9 mouse cellular contexts compared by ENCODE assay signal in the genomic region with DNA sequence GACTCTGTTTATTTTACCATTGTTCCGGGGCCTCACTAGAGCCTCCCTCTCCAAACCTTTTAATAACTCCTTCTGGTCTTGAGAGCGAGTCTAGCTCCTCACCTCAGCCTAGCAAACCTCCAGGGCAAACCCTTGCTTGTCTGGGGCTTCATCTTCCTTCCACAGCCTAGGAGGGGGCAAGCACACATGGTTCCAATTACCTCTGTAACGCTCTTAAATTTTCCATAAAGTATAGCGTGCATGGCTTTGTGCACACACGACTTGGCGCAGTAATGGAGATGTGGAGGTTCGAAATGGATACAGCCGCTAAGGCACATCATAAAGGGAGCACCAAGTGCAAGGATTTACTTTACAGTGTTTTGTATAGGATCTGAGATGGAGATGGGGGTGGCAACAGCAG. TPM values are rescaled to one million over a fixed set of nuclear protein-coding genes. Genes with fewer than 3 reads are reported as not detected.
A peak's percentile ranks its signal among the peaks of the same experiment; 100 is the strongest.
DNase-seq lines count a peak whose midpoint lies in the region; ATAC-seq lines count a peak whose summit lies in the region.
"Had no signal": no experiment of that assay in that cellular context is flagged by ENCODE, and none has a peak within 500 bp of the region (broad histone marks: within the 10 kb centered on the region; RNA-seq: fewer than 3 reads in every experiment).

No protein-coding gene starts in this region.

- WGBS in hindbrain, embryonic 12.5 days, result 64% methylated on average over 8 of the region's 8 CpGs
- WGBS in hindbrain, embryonic 16.5 days, result 72% methylated on average over 8 of the region's 8 CpGs
- 19% methylated on average over 8 of the region's 8 CpGs for WGBS in embryonic facial prominence, embryonic 15.5 days

- H3K27me3 ChIP-seq in hindbrain, embryonic 12.5 days, result no peaks in the 10 kb centered on the region
- H3K27me3 ChIP-seq in hindbrain, embryonic 16.5 days (replicated peaks; ENCODE audit: control insufficient read depth, insufficient read depth, low read length), result no peaks in the 10 kb centered on the region
- H3K27me3 ChIP-seq in embryonic facial prominence, embryonic 15.5 days, result no peaks in the 10 kb centered on the region

- H3K4me1 ChIP-seq in hindbrain, embryonic 12.5 days, result peaks cover 32% of the 10 kb centered on the region
- H3K4me1 ChIP-seq in hindbrain, embryonic 16.5 days (ENCODE audit: control insufficient read depth, insufficient read depth, low read depth, low read length), result peaks cover 17% of the 10 kb centered on the region
- H3K4me1 ChIP-seq in embryonic facial prominence, embryonic 15.5 days, result peaks cover 49% of the 10 kb centered on the region

- DNase-seq in embryo, embryonic 11 days, result peak; percentile 73
- peak; percentile 56 for DNase-seq in neural tube, embryonic 10.5 days (ENCODE audit: extremely low spot score, low spot score)
- no peak for DNase-seq in left cerebral cortex, adult 18-20 months (ENCODE audit: low spot score in 2 of 2)
- DNase-seq: adrenal gland, postnatal 10 days; cerebellum, adult 9-11 months had no signal

- no peak overlapping the region for H3K4me2 ChIP-seq in hindbrain, embryonic 12.5 days (replicated peaks)
- no peak overlapping the region for H3K4me2 ChIP-seq in hindbrain, embryonic 16.5 days (ENCODE audit: low read length)
- 0 out of 2 replicates have a peak overlapping the region, but pooled peaks have one; percentile 10 for H3K4me2 ChIP-seq in embryonic facial prominence, embryonic 15.5 days (replicated peaks)

- H3K9me3 ChIP-seq in hindbrain, embryonic 12.5 days (replicated peaks), result no peaks in the 10 kb centered on the region
- no peaks in the 10 kb centered on the region for H3K9me3 ChIP-seq in hindbrain, embryonic 16.5 days (ENCODE audit: control insufficient read depth, low read length)
- H3K9me3 ChIP-seq in embryonic facial prominence, embryonic 15.5 days (replicated peaks), result no peaks in the 10 kb centered on the region

- ATAC-seq in hindbrain, embryonic 12.5 days (ENCODE audit: low FRiP score), result no peak
- no peak for ATAC-seq in hindbrain, embryonic 16.5 days
- ATAC-seq in embryonic facial prominence, embryonic 15.5 days (ENCODE audit: insufficient number of reproducible peaks, low FRiP score, low TSS enrichment, low read depth), result peak; percentile 75
- ATAC-seq in activated CD4-positive, CD25-positive, alpha-beta regulatory T cell, adult 4 months, result no peak

- no peaks in the 10 kb centered on the region for H3K36me3 ChIP-seq in hindbrain, embryonic 12.5 days
- no peaks in the 10 kb centered on the region for H3K36me3 ChIP-seq in hindbrain, embryonic 16.5 days (ENCODE audit: control insufficient read depth, insufficient read depth, low read length)
- H3K36me3 ChIP-seq in embryonic facial prominence, embryonic 15.5 days, result no peaks in the 10 kb centered on the region

- no peak overlapping the region for H3K4me3 ChIP-seq in hindbrain, embryonic 12.5 days
- no peak overlapping the region for H3K4me3 ChIP-seq in hindbrain, embryonic 16.5 days (ENCODE audit: low read length)
- H3K4me3 ChIP-seq in embryonic facial prominence, embryonic 15.5 days (replicated peaks), result no peak overlapping the region

- H3K27ac ChIP-seq in hindbrain, embryonic 12.5 days, result peak overlapping the region; percentile 75
- H3K27ac ChIP-seq in hindbrain, embryonic 16.5 days (ENCODE audit: low read depth, low read length), result no peak overlapping the region
- peak overlapping the region; percentile 96 for H3K27ac ChIP-seq in embryonic facial prominence, embryonic 15.5 days (replicated peaks)

- no peak overlapping the region for H3K9ac ChIP-seq in hindbrain, embryonic 12.5 days
- H3K9ac ChIP-seq in hindbrain, embryonic 16.5 days (ENCODE audit: low read depth, low read length), result no peak overlapping the region
- H3K9ac ChIP-seq in embryonic facial prominence, embryonic 15.5 days, result no peak overlapping the region

RNA-seq across cellular contexts. Expression of a gene that starts 14.2 kb away (rescaled TPM):
- 78.1 and 78.6 TPM in 2 replicates for polyA plus RNA-seq in hindbrain, embryonic 12.5 days (2016; fragmentation: Nextera tagmentation; extraction: Ambion mirVana)
- polyA plus RNA-seq in hindbrain, embryonic 16.5 days (2015; fragmentation: Nextera tagmentation; extraction: Ambion mirVana), result 75.3 and 97.1 TPM in 2 replicates
- 83.3 and 89.1 TPM in 2 replicates for polyA plus RNA-seq in embryonic facial prominence, embryonic 15.5 days (2015; fragmentation: Nextera tagmentation; extraction: Ambion mirVana)
- total RNA-seq in left cerebral cortex, adult 18-20 months (2021), result 10 to 100 TPM; 35.8 to 41.3 TPM
- polyA plus RNA-seq in activated CD4-positive, CD25-positive, alpha-beta regulatory T cell, adult 4 months (2017; shearing (Covaris generic)), result 10 to 100 TPM; 17.5 to 31.2 TPM

RNA-seq across cellular contexts. Expression of a gene that starts 36.8 kb away (rescaled TPM):
- 36.3 and 38.0 TPM in 2 replicates for polyA plus RNA-seq in hindbrain, embryonic 12.5 days (2016; fragmentation: Nextera tagmentation; extraction: Ambion mirVana)
- 47.7 and 48.3 TPM in 2 replicates for polyA plus RNA-seq in hindbrain, embryonic 16.5 days (2015; fragmentation: Nextera tagmentation; extraction: Ambion mirVana)
- 44.1 and 47.8 TPM in 2 replicates for polyA plus RNA-seq in embryonic facial prominence, embryonic 15.5 days (2015; fragmentation: Nextera tagmentation; extraction: Ambion mirVana)
- 10 to 100 TPM; 14.1 to 14.8 TPM for total RNA-seq in left cerebral cortex, adult 18-20 months (2021)
- polyA plus RNA-seq in activated CD4-positive, CD25-positive, alpha-beta regulatory T cell, adult 4 months (2017; shearing (Covaris generic)), result 10 to 100 TPM; 49.6 to 50.2 TPM

RNA-seq across cellular contexts. Expression of a gene that starts 37.1 kb away (rescaled TPM):
- 113 and 119 TPM in 2 replicates for polyA plus RNA-seq in hindbrain, embryonic 12.5 days (2016; fragmentation: Nextera tagmentation; extraction: Ambion mirVana)
- 101 and 116 TPM in 2 replicates for polyA plus RNA-seq in hindbrain, embryonic 16.5 days (2015; fragmentation: Nextera tagmentation; extraction: Ambion mirVana)
- polyA plus RNA-seq in embryonic facial prominence, embryonic 15.5 days (2015; fragmentation: Nextera tagmentation; extraction: Ambion mirVana), result 107 and 113 TPM in 2 replicates
- total RNA-seq in left cerebral cortex, adult 18-20 months (2021), result 10 to 100 TPM; 60.4 to 60.9 TPM
- polyA plus RNA-seq in activated CD4-positive, CD25-positive, alpha-beta regulatory T cell, adult 4 months (2017; shearing (Covaris generic)), result 100 to 1,000 TPM in 1 of 2 experiments, 10 to 100 TPM in 1; 89.7 to 110 TPM

Comparison
In these comparisons a context has a peak if more than half of its experiments do, and no peak if none do; other contexts are left out.
1. DNase-seq: peak in embryo, embryonic 11 days (single experiment) and neural tube, embryonic 10.5 days (single experiment); none in left cerebral cortex, adult 18-20 months (0 of 2).